Mouse (Mus musculus): Measurements from ENCODE around the gene Dhx15.

DNA sequence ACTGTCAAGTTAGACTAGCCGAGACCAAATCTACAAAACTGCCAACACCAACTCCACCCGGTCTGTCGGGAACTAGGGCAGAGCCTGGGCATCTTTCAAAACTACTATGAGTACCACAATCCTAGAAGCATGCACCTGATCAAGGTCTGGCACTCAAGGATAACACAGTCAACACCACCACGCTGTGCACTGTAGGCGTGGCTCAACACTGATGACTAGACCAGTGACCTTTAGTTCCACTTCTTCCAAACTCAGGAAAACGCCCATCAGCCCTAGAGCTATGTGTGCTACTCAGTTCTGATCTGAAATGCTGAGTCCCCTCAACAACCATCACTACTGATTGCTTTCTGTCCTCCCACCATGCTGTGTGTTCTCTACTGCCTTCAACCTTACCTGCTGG is 44.6 kb downstream of the Dhx15 start:
- TF ChIP-seq POLR2A (IDR thresholded peaks at IDR 0.05; ENCODE audit: extremely low read depth, insufficient read depth, low read length): no peak
- TF ChIP-seq CTCF (IDR thresholded peaks at IDR 0.05; ENCODE audit: low read depth, low read length): no peak
